11 mouse cellular contexts compared by ENCODE assay signal in the genomic region with DNA sequence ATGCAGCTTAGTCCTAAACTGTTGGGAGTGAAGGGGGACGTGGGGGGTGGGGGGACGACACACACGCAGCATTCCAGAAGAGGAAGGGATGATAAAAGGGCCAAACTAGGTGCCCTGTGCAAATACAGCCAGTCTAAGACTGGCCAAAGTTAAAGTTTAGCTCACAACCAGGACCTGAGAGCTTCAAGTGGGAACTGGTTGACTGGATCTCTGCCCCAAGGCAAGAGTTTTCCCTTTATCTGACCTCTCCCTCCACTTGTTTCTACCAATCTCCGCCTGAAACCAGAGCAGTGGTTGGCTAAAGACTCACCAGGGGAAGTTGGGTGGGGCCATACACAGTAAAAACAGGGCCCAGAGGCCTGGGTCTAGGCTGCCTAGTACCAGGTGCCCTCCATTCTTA. TPM values are rescaled to one million over a fixed set of nuclear protein-coding genes. Genes with fewer than 3 reads are reported as not detected.
DNase-seq lines count a peak whose midpoint lies in the region; ATAC-seq and TF ChIP-seq lines count a peak whose summit lies in the region.
"Had no signal": no experiment of that assay in that cellular context is flagged by ENCODE, and none has a peak within 500 bp of the region (broad histone marks: within the 10 kb centered on the region; RNA-seq: fewer than 3 reads in every experiment).

No protein-coding gene starts in this region.

- H3K27ac ChIP-seq in embryonic facial prominence, embryonic 13.5 days = no peak overlapping the region
- H3K27ac ChIP-seq in embryonic facial prominence, embryonic 10.5 days (replicated peaks) = no peak overlapping the region
- peak overlapping the region; percentile 54 for H3K27ac ChIP-seq in liver, embryonic 11.5 days (ENCODE audit: low read depth, low read length)
- peak overlapping the region; percentile 57 for H3K27ac ChIP-seq in kidney, adult 2 months (ENCODE audit: insufficient read depth, low read depth, low read length)
- peak overlapping the region; percentile 0; the same call in 1 of the 2 replicates for H3K27ac ChIP-seq in liver, embryonic 12.5 days

- no peak for TF ChIP-seq CTCF in kidney, adult 2 months (conservative IDR thresholded peaks at IDR 0.05; ENCODE audit: insufficient read depth, insufficient read length, low read depth, low read length)

- H3K4me2 ChIP-seq in embryonic facial prominence, embryonic 13.5 days = no peak overlapping the region
- H3K4me2 ChIP-seq in liver, embryonic 11.5 days = peak overlapping the region; percentile 36; the same call in 1 of the 2 replicates
- H3K4me2 ChIP-seq in liver, embryonic 12.5 days = no peak overlapping the region
- H3K4me2 ChIP-seq: midbrain, embryonic 11.5 days had no signal

- TF ChIP-seq POLR2A in kidney, adult 2 months (IDR thresholded peaks at IDR 0.05; ENCODE audit: low read depth, low read length) = no peak

- no peaks in the 10 kb centered on the region for H3K27me3 ChIP-seq in embryonic facial prominence, embryonic 13.5 days
- no peaks in the 10 kb centered on the region for H3K27me3 ChIP-seq in embryonic facial prominence, embryonic 10.5 days (replicated peaks; ENCODE audit: low read depth, poor library complexity, severe bottlenecking)
- no peaks in the 10 kb centered on the region for H3K27me3 ChIP-seq in liver, embryonic 11.5 days (replicated peaks; ENCODE audit: control insufficient read depth, insufficient read depth, low read length)
- no peaks in the 10 kb centered on the region for H3K27me3 ChIP-seq in kidney, adult 2 months (replicated peaks; ENCODE audit: control insufficient read depth, insufficient read depth, low read length)
- no peaks in the 10 kb centered on the region for H3K27me3 ChIP-seq in liver, embryonic 12.5 days (replicated peaks)

- peaks cover 69% of the 10 kb centered on the region for H3K36me3 ChIP-seq in embryonic facial prominence, embryonic 13.5 days
- peaks cover 78% of the 10 kb centered on the region for H3K36me3 ChIP-seq in embryonic facial prominence, embryonic 10.5 days (replicated peaks)
- peaks cover 17% of the 10 kb centered on the region for H3K36me3 ChIP-seq in liver, embryonic 11.5 days (ENCODE audit: control insufficient read depth, insufficient read depth, low read length)
- no peaks in the 10 kb centered on the region for H3K36me3 ChIP-seq in kidney, adult 2 months (ENCODE audit: control insufficient read depth, insufficient read depth, low read length)
- H3K36me3 ChIP-seq in liver, embryonic 12.5 days = peaks cover 28% of the 10 kb centered on the region

- peak overlapping the region; percentile 33; the same call in 1 of the 2 replicates for H3K9ac ChIP-seq in embryonic facial prominence, embryonic 13.5 days
- no peak overlapping the region; the same call in 1 of the 2 replicates for H3K9ac ChIP-seq in liver, embryonic 11.5 days (ENCODE audit: low read depth, low read length)
- H3K9ac ChIP-seq in liver, embryonic 12.5 days = no peak overlapping the region; the same call in 1 of the 2 replicates

- no peak for DNase-seq in embryonic facial prominence, embryonic 10.5 days (ENCODE audit: low spot score)
- DNase-seq in liver, embryonic 11.5 days (ENCODE audit: low spot score) = no peak
- no peak for DNase-seq in liver
- DNase-seq in kidney, adult 2 months = peak; percentile 84
- DNase-seq in urinary bladder, postnatal 4 days (ENCODE audit: low spot score in 2 of 2) = no peak
- DNase-seq in cerebellum, adult 11-12 months = no peak
- DNase-seq: adrenal gland, postnatal 10 days; thymus, adult 18-20 months had no signal

- H3K4me1 ChIP-seq in embryonic facial prominence, embryonic 13.5 days = peaks cover 23% of the 10 kb centered on the region
- peaks cover 36% of the 10 kb centered on the region for H3K4me1 ChIP-seq in embryonic facial prominence, embryonic 10.5 days
- peaks cover 23% of the 10 kb centered on the region for H3K4me1 ChIP-seq in liver, embryonic 11.5 days (replicated peaks; ENCODE audit: control insufficient read depth, insufficient read depth, low read length)
- peaks cover 17% of the 10 kb centered on the region; the same call in 1 of the 2 replicates for H3K4me1 ChIP-seq in kidney, adult 2 months (ENCODE audit: control insufficient read depth, insufficient read depth, low read length)
- peaks cover 41% of the 10 kb centered on the region for H3K4me1 ChIP-seq in liver, embryonic 12.5 days

- H3K9me3 ChIP-seq in embryonic facial prominence, embryonic 13.5 days = no peaks in the 10 kb centered on the region
- no peaks in the 10 kb centered on the region for H3K9me3 ChIP-seq in embryonic facial prominence, embryonic 10.5 days
- no peaks in the 10 kb centered on the region for H3K9me3 ChIP-seq in liver, embryonic 11.5 days (ENCODE audit: control insufficient read depth, low read length)
- no peaks in the 10 kb centered on the region for H3K9me3 ChIP-seq in liver, embryonic 12.5 days (replicated peaks)

- no peak for ATAC-seq in embryonic facial prominence, embryonic 13.5 days (ENCODE audit: insufficient number of reproducible peaks, insufficient read depth, low FRiP score, low TSS enrichment, low read depth)
- no peak for ATAC-seq in liver, embryonic 11.5 days (replicated peaks; ENCODE audit: low FRiP score)
- no peak for ATAC-seq in liver, embryonic 12.5 days

- WGBS in embryonic facial prominence, embryonic 13.5 days = 39% methylated on average over 4 of the region's 4 CpGs
- WGBS in embryonic facial prominence, embryonic 10.5 days = 44% methylated on average over 4 of the region's 4 CpGs
- WGBS in liver, embryonic 11.5 days = 41% methylated on average over 4 of the region's 4 CpGs
- WGBS in kidney, adult 2 months = 23% methylated on average over 4 of the region's 4 CpGs
- whole genome bisulfite sequencing in liver, embryonic 12.5 days (ENCODE audit: insufficient replicate concordance) = 41% methylated on average over 4 of the region's 4 CpGs

- no peak overlapping the region for H3K4me3 ChIP-seq in embryonic facial prominence, embryonic 13.5 days
- no peak overlapping the region for H3K4me3 ChIP-seq in embryonic facial prominence, embryonic 10.5 days
- no peak overlapping the region for H3K4me3 ChIP-seq in liver, embryonic 11.5 days (ENCODE audit: low read depth, low read length)
- no peak overlapping the region for H3K4me3 ChIP-seq in kidney, adult 2 months (ENCODE audit: insufficient read depth, low read depth, low read length)
- H3K4me3 ChIP-seq in liver, embryonic 12.5 days = no peak overlapping the region

RNA-seq across cellular contexts. Expression of gene Rab1b, which starts 1.8 kb away (rescaled TPM):
- polyA plus RNA-seq in embryonic facial prominence, embryonic 13.5 days (2015; fragmentation: Nextera tagmentation; extraction: Ambion mirVana) = 234 and 262 TPM in 2 replicates
- 266 and 270 TPM in 2 replicates for polyA plus RNA-seq in embryonic facial prominence, embryonic 10.5 days (2016; fragmentation: Nextera tagmentation; extraction: Ambion mirVana)
- 180 and 185 TPM in 2 replicates for polyA plus RNA-seq in liver, embryonic 11.5 days (2014; fragmentation: Nextera tagmentation; extraction: Ambion mirVana)
- polyA plus RNA-seq in kidney, adult 2 months (2012; rRNA removed) = 246 and 280 TPM in 2 replicates
- 118 and 126 TPM in 2 replicates for polyA plus RNA-seq in liver, embryonic 12.5 days (2016; fragmentation: Nextera tagmentation; extraction: Ambion mirVana)

RNA-seq across cellular contexts. Expression of gene Klc2, which starts 9.7 kb away (rescaled TPM):
- polyA plus RNA-seq in embryonic facial prominence, embryonic 13.5 days (2015; fragmentation: Nextera tagmentation; extraction: Ambion mirVana) = 20.7 and 30.4 TPM in 2 replicates
- 30.0 and 31.2 TPM in 2 replicates for polyA plus RNA-seq in embryonic facial prominence, embryonic 10.5 days (2016; fragmentation: Nextera tagmentation; extraction: Ambion mirVana)
- polyA plus RNA-seq in liver, embryonic 11.5 days (2014; fragmentation: Nextera tagmentation; extraction: Ambion mirVana) = 7.3 and 8.3 TPM in 2 replicates
- polyA plus RNA-seq in kidney, adult 2 months (2012; rRNA removed) = 38.8 and 46.0 TPM in 2 replicates
- polyA plus RNA-seq in liver, embryonic 12.5 days (2016; fragmentation: Nextera tagmentation; extraction: Ambion mirVana) = 4.4 and 4.9 TPM in 2 replicates

RNA-seq across cellular contexts. Expression of gene Cnih2, which starts 10.4 kb away (rescaled TPM):
- 50.6 and 60.1 TPM in 2 replicates for polyA plus RNA-seq in embryonic facial prominence, embryonic 13.5 days (2015; fragmentation: Nextera tagmentation; extraction: Ambion mirVana)
- polyA plus RNA-seq in embryonic facial prominence, embryonic 10.5 days (2016; fragmentation: Nextera tagmentation; extraction: Ambion mirVana) = 28.4 and 31.7 TPM in 2 replicates
- 8.4 and 9.5 TPM in 2 replicates for polyA plus RNA-seq in liver, embryonic 11.5 days (2014; fragmentation: Nextera tagmentation; extraction: Ambion mirVana)
- 0.36 and 0.37 TPM in 2 replicates for polyA plus RNA-seq in kidney, adult 2 months (2012; rRNA removed)
- polyA plus RNA-seq in liver, embryonic 12.5 days (2016; fragmentation: Nextera tagmentation; extraction: Ambion mirVana) = 3.5 and 3.8 TPM in 2 replicates

RNA-seq across cellular contexts. Expression of gene Yif1a, which starts 20.4 kb away (rescaled TPM):
- polyA plus RNA-seq in embryonic facial prominence, embryonic 13.5 days (2015; fragmentation: Nextera tagmentation; extraction: Ambion mirVana) = 72.4 and 87.2 TPM in 2 replicates
- 70.5 and 73.4 TPM in 2 replicates for polyA plus RNA-seq in embryonic facial prominence, embryonic 10.5 days (2016; fragmentation: Nextera tagmentation; extraction: Ambion mirVana)
- 77.8 and 83.4 TPM in 2 replicates for polyA plus RNA-seq in liver, embryonic 11.5 days (2014; fragmentation: Nextera tagmentation; extraction: Ambion mirVana)
- 258 and 297 TPM in 2 replicates for polyA plus RNA-seq in kidney, adult 2 months (2012; rRNA removed)
- 51.7 and 53.9 TPM in 2 replicates for polyA plus RNA-seq in liver, embryonic 12.5 days (2016; fragmentation: Nextera tagmentation; extraction: Ambion mirVana)

RNA-seq across cellular contexts. Expression of gene Tmem151a, which starts 23.4 kb away (rescaled TPM):
- 2.6 and 4.6 TPM in 2 replicates for polyA plus RNA-seq in embryonic facial prominence, embryonic 13.5 days (2015; fragmentation: Nextera tagmentation; extraction: Ambion mirVana)
- 1.4 and 1.9 TPM in 2 replicates for polyA plus RNA-seq in embryonic facial prominence, embryonic 10.5 days (2016; fragmentation: Nextera tagmentation; extraction: Ambion mirVana)
- 2.6 TPM in 2 replicates for polyA plus RNA-seq in liver, embryonic 11.5 days (2014; fragmentation: Nextera tagmentation; extraction: Ambion mirVana)
- polyA plus RNA-seq in kidney, adult 2 months (2012; rRNA removed) = 4.9 and 5.6 TPM in 2 replicates
- 1.0 and 1.5 TPM in 2 replicates for polyA plus RNA-seq in liver, embryonic 12.5 days (2016; fragmentation: Nextera tagmentation; extraction: Ambion mirVana)

Comparison
In these comparisons a context has a peak if more than half of its experiments do, and no peak if none do; other contexts are left out.
1. H3K27ac ChIP-seq: peak in liver, embryonic 11.5 days (single experiment), kidney, adult 2 months (single experiment) and liver, embryonic 12.5 days (single experiment); none in embryonic facial prominence, embryonic 13.5 days (single experiment) and embryonic facial prominence, embryonic 10.5 days (single experiment).